Mouse (Mus musculus): ENCODE results near the gene Osbpl9.

- no peak for TF ChIP-seq CTCF (conservative IDR thresholded peaks at IDR 0.05 in 1 of 2, IDR thresholded peaks at IDR 0.05 in 1 of 2; ENCODE audit: low read depth in 2 of 2, low read length in 2 of 2)
- TF ChIP-seq RCOR1 (conservative IDR thresholded peaks at IDR 0.05; ENCODE audit: low read depth, low read length), result no peak
- no peak for TF ChIP-seq EP300 (IDR thresholded peaks at IDR 0.05; ENCODE audit: low read length)
- no peak for TF ChIP-seq ZC3H11A (IDR thresholded peaks at IDR 0.05; ENCODE audit: low read depth, low read length)
- no peak for TF ChIP-seq CHD1 (IDR thresholded peaks at IDR 0.05; ENCODE audit: low read depth, low read length)
- no peak for TF ChIP-seq USF1 (IDR thresholded peaks at IDR 0.05; ENCODE audit: low read depth, low read length)
- TF ChIP-seq E2F4 (IDR thresholded peaks at IDR 0.05; ENCODE audit: insufficient replicate concordance, low read depth, low read length), result no peak
- no peak for TF ChIP-seq POLR2A (IDR thresholded peaks at IDR 0.05; ENCODE audit: low read depth, low read length)
- no peak for TF ChIP-seq NRF1 (IDR thresholded peaks at IDR 0.05; ENCODE audit: low read depth, low read length)
- no peak for TF ChIP-seq ZKSCAN1 (IDR thresholded peaks at IDR 0.05; ENCODE audit: borderline replicate concordance, low read depth, low read length)
- no peak for TF ChIP-seq NELFE (IDR thresholded peaks at IDR 0.05; ENCODE audit: low read depth, low read length)
- TF ChIP-seq TCF12 (IDR thresholded peaks at IDR 0.05; ENCODE audit: low read depth, low read length), result no peak
- no peak for TF ChIP-seq ZNF384 (IDR thresholded peaks at IDR 0.05; ENCODE audit: low read depth, low read length)
Observed at GRCm38 (mm10) chr4:109245016-109245620, 43.0 kb upstream of the Osbpl9 start.

All from CH12.LX (cell line).